Mouse (Mus musculus) cerebellum, postnatal 10 days (tissue): ENCODE measurements around the gene Gm13420.

ENCODE experiments used
- DNase-seq, 2 experiments: peaks; one replicate each; pipeline ENCODE4 v3.0.0; 2021; ENCODE audit warnings: mixed read lengths in 2 of 2

Gene Gm13420

DNA sequence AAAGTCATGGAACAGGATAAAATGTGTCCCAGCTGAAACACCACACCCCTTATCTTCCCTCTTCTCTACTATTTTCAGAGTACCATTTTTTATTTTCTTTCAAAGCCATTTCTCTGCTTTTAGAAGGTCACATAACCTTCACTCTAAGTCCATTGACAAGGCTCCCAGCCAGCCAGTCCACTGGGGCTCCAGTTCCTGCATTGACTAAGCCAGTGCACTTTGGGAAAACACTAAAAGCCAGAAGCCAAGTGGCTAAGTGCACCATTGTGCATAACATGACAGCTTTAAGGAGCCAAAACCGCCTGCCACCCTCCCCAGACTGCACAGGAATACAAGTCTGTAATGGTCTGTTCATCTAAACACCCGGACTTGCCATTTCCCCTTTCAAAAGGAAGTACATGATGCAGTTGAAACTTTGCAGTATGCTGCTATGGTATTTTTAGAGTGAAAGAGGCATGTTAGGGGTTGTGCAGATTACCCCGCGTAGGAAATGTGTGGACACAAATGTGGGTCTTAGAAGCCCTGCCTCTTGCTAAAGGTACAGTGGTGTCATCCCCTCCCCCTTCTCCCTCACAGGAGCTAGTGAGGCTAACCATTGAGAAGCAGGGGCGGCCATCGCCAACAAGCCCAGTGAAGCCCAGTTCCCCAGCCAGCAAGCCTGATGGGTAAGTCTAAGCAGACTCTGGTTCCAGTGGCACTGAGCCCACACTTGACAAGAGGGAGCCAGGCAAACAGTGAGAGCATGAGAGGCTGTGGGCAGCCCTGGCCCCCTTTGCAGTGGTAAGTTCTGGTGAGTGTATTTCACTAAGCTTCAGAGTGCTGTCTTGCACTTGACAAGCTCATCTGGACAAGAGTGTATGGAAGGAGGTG is 52.8 kb downstream of the Gm13420 start:
- DNase-seq = peak; percentile 68 to 80

DNA sequence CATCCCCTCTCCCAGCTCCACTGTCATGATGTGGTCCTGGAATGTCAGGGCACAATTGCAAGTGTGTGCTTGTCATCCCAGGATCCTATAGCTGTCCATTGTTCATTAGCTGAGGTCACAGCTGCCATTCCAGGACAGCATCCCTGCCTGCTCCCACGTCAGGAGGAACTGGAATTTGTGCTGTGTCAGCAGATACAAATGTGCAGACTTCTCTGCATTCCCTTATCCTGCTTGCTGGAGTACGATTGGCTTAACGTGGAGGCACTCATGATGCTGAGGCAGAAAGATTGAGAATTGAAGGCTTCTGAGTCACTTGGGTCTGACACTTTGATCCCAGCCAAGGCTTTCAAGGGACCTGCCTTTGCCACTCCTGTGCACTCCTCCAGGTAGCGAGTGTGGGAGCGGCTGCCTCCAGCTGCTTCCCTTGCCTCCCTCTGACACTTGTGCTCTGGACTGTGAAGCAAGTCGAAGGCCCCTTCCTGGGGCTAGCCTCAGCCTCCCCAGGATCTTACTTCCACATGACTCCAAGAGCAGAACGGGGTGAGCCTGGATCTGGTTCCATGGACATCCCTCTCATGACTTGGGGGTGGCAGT is 55.2 kb downstream of the Gm13420 start:
- DNase-seq = no peak
